Mouse (Mus musculus): Measurements from ENCODE around the gene Bcl2a1d.
"Not testable (repeated sequence)": the region's sequence is repeated elsewhere in the genome, so short reads cannot be mapped to it uniquely, and the experiment has no call there.

Bcl2a1d gene

DNA sequence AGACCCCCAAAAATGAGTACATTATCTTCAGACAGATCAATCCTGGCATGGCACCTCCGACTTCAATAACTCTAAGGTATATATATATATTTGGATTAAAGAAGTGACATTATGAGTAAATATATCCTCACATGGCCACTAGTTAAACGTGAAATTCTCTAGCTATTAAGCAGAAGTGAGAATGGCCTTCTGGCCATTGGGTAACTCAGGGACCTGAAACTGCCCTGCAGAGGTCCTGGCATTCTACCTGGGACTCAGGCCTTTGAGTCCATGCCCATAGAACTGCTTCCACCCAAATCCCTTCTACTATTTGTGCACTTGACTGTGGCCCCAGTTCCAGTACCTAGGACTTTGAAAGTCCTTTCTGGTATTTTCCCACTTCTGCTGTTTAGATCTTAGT lies 40.4 kb downstream of the Bcl2a1d start:
- not testable (repeated sequence) for DNase-seq

DNA sequence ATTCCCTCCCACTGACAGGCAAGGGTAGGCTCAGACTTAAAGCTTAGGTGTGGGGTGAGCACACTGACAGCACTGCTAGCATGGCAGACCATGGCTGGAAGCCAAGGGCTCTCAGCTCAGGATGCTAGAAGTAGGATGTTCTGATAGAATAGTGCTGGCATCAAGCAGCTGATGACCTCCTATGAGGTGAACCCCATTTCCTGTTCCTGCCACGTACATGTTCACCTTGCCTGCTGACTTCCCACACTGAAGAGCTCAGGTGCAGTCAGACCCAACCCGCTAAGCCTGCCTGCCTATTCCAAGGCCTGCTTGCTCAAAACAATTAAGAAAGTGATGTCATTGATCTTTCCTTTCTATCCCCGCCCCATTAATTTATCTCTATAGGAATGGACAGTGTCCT lies 42.3 kb downstream of the Bcl2a1d start:
- not testable (repeated sequence) for DNase-seq

DNA sequence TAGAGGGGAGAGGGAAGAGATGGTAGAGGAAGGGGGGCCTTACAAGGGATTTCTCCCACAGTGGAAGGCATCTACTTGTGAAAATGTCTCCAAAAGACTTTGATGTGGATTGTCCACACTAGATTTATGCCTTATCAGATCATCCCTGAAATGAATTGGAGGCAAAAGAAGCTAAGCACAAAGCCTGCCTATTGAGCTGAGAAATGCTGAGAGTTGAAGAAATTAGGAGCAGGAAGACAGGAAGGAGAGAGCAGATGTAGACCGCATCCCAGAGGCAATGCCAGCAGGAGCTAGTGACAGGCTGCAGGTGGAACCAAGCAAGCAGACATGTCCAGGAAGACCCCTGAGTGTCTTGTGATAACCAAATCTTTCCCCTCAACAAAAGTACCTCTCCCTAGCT lies 45.0 kb downstream of the Bcl2a1d start:
- DNase-seq, result not testable (repeated sequence)
